Mouse (Mus musculus) right cerebral cortex, postnatal 36 days (tissue): Measurements from ENCODE around the gene Naga.
"Not testable (repeated sequence)": the region's sequence is repeated elsewhere in the genome, so short reads cannot be mapped to it uniquely, and the experiment has no call there.

Experiments
- DNase-seq, 2 experiments: peaks; one replicate each; pipeline ENCODE4 v3.0.0; 2022; ENCODE audit warnings: low spot score in 2 of 2, mixed read lengths in 1 of 2

Gene Naga

GRCm38 (mm10) chr15:82338593-82339112 is at the start of gene Naga, which contains the start of the genes Pheta2 and Smdt1:
Naga (minus strand) TSS chr15:82338925.
Pheta2 (plus strand) TSS chr15:82338942.
Smdt1 (plus strand) TSS chr15:82338959.
- DNase-seq: peak; percentile 88 to 90

- no peak for DNase-seq
Measured at GRCm38 (mm10) chr15:82385729-82386128, 47.0 kb upstream of the Naga start.

GRCm38 (mm10) chr15:82382441-82382840 is 43.7 kb upstream of the Naga start:
- DNase-seq: no peak

GRCm38 (mm10) chr15:82380714-82381062 is 42.0 kb upstream of the Naga start:
- DNase-seq: no peak

- peak in 1 of 2 experiments; percentile 10 for DNase-seq
Measured at GRCm38 (mm10) chr15:82379871-82380713, 41.4 kb upstream of the Naga start, which contains the start of gene Cyp2d22. Cyp2d22 (minus strand) TSS chr15:82380260.

GRCm38 (mm10) chr15:82379511-82379870 is 40.8 kb upstream of the Naga start:
- DNase-seq: no peak

- DNase-seq: no peak
Measured at GRCm38 (mm10) chr15:82378261-82379180, 39.8 kb upstream of the Naga start.

GRCm38 (mm10) chr15:82377701-82378100 is 39.0 kb upstream of the Naga start:
- no peak for DNase-seq

- peak; percentile 23 to 31 for DNase-seq
Measured at GRCm38 (mm10) chr15:82376393-82377138, 37.8 kb upstream of the Naga start.

GRCm38 (mm10) chr15:82375855-82376254 is 37.1 kb upstream of the Naga start:
- no peak for DNase-seq

- DNase-seq: no peak
Measured at GRCm38 (mm10) chr15:82374437-82374836, 35.7 kb upstream of the Naga start.

GRCm38 (mm10) chr15:82372991-82373390 is 34.3 kb upstream of the Naga start:
- no peak for DNase-seq

- DNase-seq: no peak
Measured at GRCm38 (mm10) chr15:82372446-82372845, 33.7 kb upstream of the Naga start.

- no peak for DNase-seq
Measured at GRCm38 (mm10) chr15:82368851-82369250, 30.1 kb upstream of the Naga start.

- DNase-seq: no peak
Measured at GRCm38 (mm10) chr15:82368146-82368545, 29.4 kb upstream of the Naga start.

- not testable (repeated sequence) for DNase-seq
Measured at GRCm38 (mm10) chr15:82364561-82364960, 25.8 kb upstream of the Naga start.

- DNase-seq: not testable (repeated sequence)
Measured at GRCm38 (mm10) chr15:82363801-82364200, 25.1 kb upstream of the Naga start.

- DNase-seq: no peak
Measured at GRCm38 (mm10) chr15:82362234-82362633, 23.5 kb upstream of the Naga start.

- DNase-seq: no peak
Measured at GRCm38 (mm10) chr15:82361459-82362018, 22.8 kb upstream of the Naga start.

GRCm38 (mm10) chr15:82358431-82359260 is 19.9 kb upstream of the Naga start:
- DNase-seq: no peak
